Mouse (Mus musculus): Measurements from ENCODE around the gene Hoxa6. TPM values are rescaled to one million over a fixed set of nuclear protein-coding genes. Genes with fewer than 3 reads are reported as not detected.

The Hoxa6 gene
- polyA plus RNA-seq, 1 experiment from 2014 or later, result 1.2 TPM

GRCm38 (mm10) chr6:52216691-52217458 is 8.4 kb upstream of the Hoxa6 start:
- Histone ChIP-seq H3K27me3 (peaks cover 21% of the 10 kb centered on the region), H3K4me2 (replicated peaks) (peak overlapping the region; percentile 93), H3K36me3 (no peaks in the 10 kb centered on the region), H3K4me3 (peak overlapping the region; percentile 65), H3K9me3 (no peaks in the 10 kb centered on the region), H3K27ac (peak overlapping the region; percentile 95), H3K4me1 (peaks cover 76% of the 10 kb centered on the region), H3K9ac (peak overlapping the region; percentile 89)
- WGBS, result under 1% methylated on average over 60 of the region's 60 CpGs
- ATAC-seq (ENCODE audit: low FRiP score, low read depth), result peak; percentile 7; the same call in 1 of the 2 replicates

GRCm38 (mm10) chr6:52215771-52216535 is 7.4 kb upstream of the Hoxa6 start:
- Histone ChIP-seq H3K4me3 (peak overlapping the region; percentile 65), H3K27ac (peak overlapping the region; percentile 95), H3K4me1 (peaks cover 75% of the 10 kb centered on the region), H3K9ac (peak overlapping the region; percentile 89), H3K36me3 (no peaks in the 10 kb centered on the region), H3K9me3 (no peaks in the 10 kb centered on the region), H3K27me3 (peaks cover 26% of the 10 kb centered on the region), H3K4me2 (replicated peaks) (peak overlapping the region; percentile 93)
- WGBS, result 1% methylated on average over 30 of the region's 30 CpGs
- ATAC-seq (ENCODE audit: low FRiP score, low read depth), result no peak

GRCm38 (mm10) chr6:52215070-52215469 is 6.5 kb upstream of the Hoxa6 start:
- H3K4me1 ChIP-seq, result peaks cover 71% of the 10 kb centered on the region
- no peak for ATAC-seq (ENCODE audit: low FRiP score, low read depth)
- no peaks in the 10 kb centered on the region for H3K9me3 ChIP-seq
- H3K4me3 ChIP-seq, result peak overlapping the region; percentile 65; the same call in 1 of the 2 replicates
- peaks cover 27% of the 10 kb centered on the region for H3K27me3 ChIP-seq
- H3K4me2 ChIP-seq (replicated peaks), result peak overlapping the region; percentile 93
- no peak overlapping the region for H3K27ac ChIP-seq
- H3K9ac ChIP-seq, result no peak overlapping the region
- 41% methylated on average over 3 of the region's 3 CpGs for WGBS
- no peaks in the 10 kb centered on the region for H3K36me3 ChIP-seq

GRCm38 (mm10) chr6:52214271-52214670 is 5.7 kb upstream of the Hoxa6 start:
- Histone ChIP-seq H3K4me1 (peaks cover 71% of the 10 kb centered on the region), H3K27me3 (peaks cover 26% of the 10 kb centered on the region), H3K4me3 (peak overlapping the region; percentile 78), H3K27ac (0 out of 2 replicates have a peak overlapping the region, but pooled peaks have one; percentile 1), H3K36me3 (no peaks in the 10 kb centered on the region), H3K9me3 (no peaks in the 10 kb centered on the region), H3K4me2 (replicated peaks) (peak overlapping the region; percentile 90), H3K9ac (no peak overlapping the region)
- no peak for ATAC-seq (ENCODE audit: low FRiP score, low read depth)
- 27% methylated on average over 5 of the region's 5 CpGs for WGBS

GRCm38 (mm10) chr6:52213119-52213986 is 4.8 kb upstream of the Hoxa6 start, which contains the start of the genes Hoxa3 and Gm28308:
TSS of gene Hoxa3 (minus strand) at chr6:52213336.
TSS of gene Gm28308 (minus strand) at chr6:52213339.
- WGBS, result 2% methylated on average over 38 of the region's 38 CpGs
- no peaks in the 10 kb centered on the region for H3K9me3 ChIP-seq
- peak within 1 kb of the TSS; percentile 95 for H3K9ac ChIP-seq
- peak within 1 kb of the TSS; percentile 97 for H3K27ac ChIP-seq
- H3K4me2 ChIP-seq (replicated peaks), result peak within 1 kb of the TSS; percentile 90
- ATAC-seq (ENCODE audit: low FRiP score, low read depth), result peak; percentile 58
- peaks cover 71% of the 10 kb centered on the region for H3K4me1 ChIP-seq
- no peaks in the 10 kb centered on the region for H3K36me3 ChIP-seq
- peak within 1 kb of the TSS; percentile 78 for H3K4me3 ChIP-seq
- H3K27me3 ChIP-seq, result peaks cover 26% of the 10 kb centered on the region

- ATAC-seq (ENCODE audit: low FRiP score, low read depth), result no peak
- Histone ChIP-seq H3K9ac (peak overlapping the region; percentile 95), H3K4me2 (replicated peaks) (peak overlapping the region; percentile 90), H3K4me3 (peak overlapping the region; percentile 78), H3K4me1 (peaks cover 70% of the 10 kb centered on the region), H3K27me3 (peaks cover 31% of the 10 kb centered on the region), H3K9me3 (no peaks in the 10 kb centered on the region), H3K36me3 (no peaks in the 10 kb centered on the region), H3K27ac (peak overlapping the region; percentile 97)
- WGBS, result under 1% methylated on average over 22 of the region's 22 CpGs
Observed at GRCm38 (mm10) chr6:52212556-52213118, 4.1 kb upstream of the Hoxa6 start.

GRCm38 (mm10) chr6:52211961-52212360 is 3.4 kb upstream of the Hoxa6 start:
- peaks cover 37% of the 10 kb centered on the region for H3K27me3 ChIP-seq
- peak overlapping the region; percentile 97 for H3K27ac ChIP-seq
- no peak for ATAC-seq (ENCODE audit: low FRiP score, low read depth)
- peaks cover 74% of the 10 kb centered on the region for H3K4me1 ChIP-seq
- no peaks in the 10 kb centered on the region for H3K9me3 ChIP-seq
- peak overlapping the region; percentile 78 for H3K4me3 ChIP-seq
- WGBS, result under 1% methylated on average over 13 of the region's 13 CpGs
- H3K9ac ChIP-seq, result peak overlapping the region; percentile 95
- peak overlapping the region; percentile 90 for H3K4me2 ChIP-seq (replicated peaks)
- no peaks in the 10 kb centered on the region for H3K36me3 ChIP-seq

- Histone ChIP-seq H3K27me3 (peaks cover 39% of the 10 kb centered on the region), H3K9me3 (no peaks in the 10 kb centered on the region), H3K9ac (peak overlapping the region; percentile 95), H3K4me3 (peak overlapping the region; percentile 78), H3K4me1 (peaks cover 79% of the 10 kb centered on the region), H3K27ac (peak overlapping the region; percentile 97), H3K36me3 (0 out of 2 replicates have a peak, but pooled peaks cover under 1% of the 10 kb centered on the region), H3K4me2 (replicated peaks) (peak overlapping the region; percentile 90)
- 1% methylated on average over 37 of the region's 37 CpGs for WGBS
- ATAC-seq (ENCODE audit: low FRiP score, low read depth), result peak; percentile 56
Observed at GRCm38 (mm10) chr6:52211170-52211935, 2.8 kb upstream of the Hoxa6 start.

GRCm38 (mm10) chr6:52209685-52210046 is 1.1 kb upstream of the Hoxa6 start:
- Histone ChIP-seq H3K27me3 (peaks cover 41% of the 10 kb centered on the region), H3K36me3 (peaks cover 13% of the 10 kb centered on the region), H3K4me2 (replicated peaks) (peak overlapping the region; percentile 90)

GRCm38 (mm10) chr6:52208868-52209684 is 554 bp upstream of the Hoxa6 start:
- H3K27ac ChIP-seq, result peak overlapping the region; percentile 6; the same call in 1 of the 2 replicates
- H3K27me3 ChIP-seq, result peaks cover 35% of the 10 kb centered on the region
- WGBS, result 7% methylated on average over 18 of the region's 18 CpGs
- no peaks in the 10 kb centered on the region for H3K9me3 ChIP-seq
- H3K4me1 ChIP-seq, result peaks cover 81% of the 10 kb centered on the region
- peak overlapping the region; percentile 63 for H3K9ac ChIP-seq
- H3K4me2 ChIP-seq (replicated peaks), result peak overlapping the region; percentile 90
- peaks cover 15% of the 10 kb centered on the region for H3K36me3 ChIP-seq
- ATAC-seq (ENCODE audit: low FRiP score, low read depth), result no peak
- peak overlapping the region; percentile 78 for H3K4me3 ChIP-seq

More at GRCm38 (mm10) chr6:52209685-52210046, 1.1 kb upstream of the Hoxa6 start:
- Histone ChIP-seq H3K27ac (peak overlapping the region; percentile 6; the same call in 1 of the 2 replicates), H3K4me3 (peak overlapping the region; percentile 78), H3K4me1 (peaks cover 80% of the 10 kb centered on the region), H3K9ac (peak overlapping the region; percentile 63), H3K9me3 (no peaks in the 10 kb centered on the region)
- WGBS, result 16% methylated on average over 12 of the region's 12 CpGs
- ATAC-seq (ENCODE audit: low FRiP score, low read depth), result no peak

Measured in limb, embryonic 13.5 days (tissue).